Mouse (Mus musculus): ENCODE data around the gene Rbbp6. TPM values are rescaled to one million over a fixed set of nuclear protein-coding genes. Genes with fewer than 3 reads are reported as not detected.

Rbbp6 gene
- polyA plus RNA-seq, 1 experiment from 2014 or later = 17.2 TPM

DNA sequence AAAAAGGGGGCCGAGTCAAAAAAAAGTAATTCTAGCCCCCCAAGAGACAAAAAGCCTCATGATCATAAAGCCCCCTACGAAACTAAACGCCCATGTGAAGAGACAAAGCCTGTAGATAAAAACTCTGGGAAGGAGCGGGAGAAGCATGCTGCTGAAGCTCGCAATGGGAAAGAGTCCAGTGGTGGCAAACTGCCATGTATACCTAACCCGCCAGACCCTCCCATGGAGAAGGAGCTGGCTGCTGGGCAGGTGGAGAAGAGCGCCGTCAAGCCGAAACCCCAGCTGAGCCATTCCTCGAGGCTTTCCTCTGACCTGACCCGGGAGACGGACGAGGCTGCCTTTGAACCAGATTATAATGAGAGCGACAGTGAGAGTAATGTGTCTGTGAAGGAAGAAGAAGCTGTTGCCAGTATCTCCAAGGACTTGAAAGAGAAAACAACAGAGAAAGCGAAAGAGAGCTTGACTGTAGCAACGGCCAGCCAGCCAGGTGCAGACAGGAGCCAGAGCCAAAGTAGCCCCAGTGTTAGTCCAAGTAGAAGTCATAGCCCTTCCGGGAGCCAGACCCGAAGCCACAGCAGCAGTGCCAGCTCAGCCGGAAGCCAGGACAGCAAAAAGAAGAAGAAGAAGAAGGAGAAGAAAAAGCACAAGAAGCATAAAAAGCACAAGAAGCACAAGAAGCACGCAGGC, 36.0 kb downstream of the Rbbp6 start:
- ATAC-seq (replicated peaks; ENCODE audit: extremely low read depth, insufficient read depth, low FRiP score) = no peak
- Histone ChIP-seq H3K4me1 (ENCODE audit: control insufficient read depth, insufficient read depth, low read length) (no peaks in the 10 kb centered on the region), H3K4me2 (ENCODE audit: low read depth, low read length) (no peak overlapping the region), H3K9ac (ENCODE audit: low read length) (no peak overlapping the region), H3K27me3 (ENCODE audit: control insufficient read depth, insufficient read depth, low read length) (no peaks in the 10 kb centered on the region), H3K4me3 (ENCODE audit: low read length) (no peak overlapping the region), H3K36me3 (ENCODE audit: control insufficient read depth, insufficient read depth) (peaks cover 56% of the 10 kb centered on the region), H3K9me3 (replicated peaks; ENCODE audit: control insufficient read depth, low read length) (no peaks in the 10 kb centered on the region), H3K27ac (ENCODE audit: low read length) (no peak overlapping the region)
- 82% methylated on average over 20 of the region's 20 CpGs for WGBS

DNA sequence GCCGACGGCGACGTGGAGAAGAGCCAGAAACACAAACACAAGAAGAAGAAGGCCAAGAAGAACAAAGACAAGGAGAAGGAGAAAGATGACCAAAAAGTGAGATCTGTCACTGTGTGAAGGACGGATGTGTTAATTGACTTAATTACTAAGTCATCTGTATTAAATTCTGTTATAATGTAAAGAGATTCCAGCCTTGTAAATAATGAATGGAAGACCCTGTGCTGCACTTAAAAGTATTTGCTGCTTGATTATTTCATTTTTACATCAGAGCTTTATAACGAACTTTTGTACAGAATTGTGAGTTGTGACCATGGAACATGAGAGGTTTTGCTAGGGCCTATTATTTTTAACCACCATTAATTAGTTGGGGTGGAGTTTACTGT, 36.5 kb downstream of the Rbbp6 start:
- H3K36me3 ChIP-seq (ENCODE audit: control insufficient read depth, insufficient read depth) = peaks cover 54% of the 10 kb centered on the region
- no peak overlapping the region for H3K27ac ChIP-seq (ENCODE audit: low read length)
- H3K9ac ChIP-seq (ENCODE audit: low read length) = no peak overlapping the region
- no peak for ATAC-seq (replicated peaks; ENCODE audit: extremely low read depth, insufficient read depth, low FRiP score)
- H3K4me1 ChIP-seq (ENCODE audit: control insufficient read depth, insufficient read depth, low read length) = no peaks in the 10 kb centered on the region
- 93% methylated on average over 6 of the region's 6 CpGs for WGBS
- no peak overlapping the region for H3K4me2 ChIP-seq (ENCODE audit: low read depth, low read length)
- H3K9me3 ChIP-seq (replicated peaks; ENCODE audit: control insufficient read depth, low read length) = no peaks in the 10 kb centered on the region
- no peaks in the 10 kb centered on the region for H3K27me3 ChIP-seq (ENCODE audit: control insufficient read depth, insufficient read depth, low read length)
- H3K4me3 ChIP-seq (ENCODE audit: low read length) = no peak overlapping the region

DNA sequence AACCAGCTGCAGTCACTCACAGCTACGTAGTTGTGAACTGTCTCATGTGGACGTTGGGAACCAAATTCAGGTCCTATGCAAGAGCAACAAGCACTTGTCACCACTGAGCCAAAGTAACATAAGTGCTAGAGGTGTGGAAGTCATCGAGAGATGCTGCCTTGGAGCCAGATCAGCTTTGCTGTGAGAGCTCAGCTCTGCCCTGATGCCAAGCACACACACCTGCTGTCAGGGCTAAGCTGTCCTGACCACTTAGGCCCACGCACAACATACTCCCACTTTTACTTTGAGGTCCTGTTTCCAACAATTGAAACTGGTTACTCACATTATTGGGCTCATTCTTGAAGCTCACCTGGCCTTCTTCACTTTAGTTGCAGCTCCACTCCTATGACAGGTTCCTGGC, 37.7 kb downstream of the Rbbp6 start:
- Histone ChIP-seq H3K9ac (ENCODE audit: low read length) (no peak overlapping the region), H3K36me3 (ENCODE audit: control insufficient read depth, insufficient read depth) (peaks cover 51% of the 10 kb centered on the region), H3K27ac (ENCODE audit: low read length) (no peak overlapping the region), H3K4me1 (ENCODE audit: control insufficient read depth, insufficient read depth, low read length) (no peaks in the 10 kb centered on the region), H3K9me3 (replicated peaks; ENCODE audit: control insufficient read depth, low read length) (no peaks in the 10 kb centered on the region), H3K4me3 (ENCODE audit: low read length) (no peak overlapping the region), H3K27me3 (ENCODE audit: control insufficient read depth, insufficient read depth, low read length) (no peaks in the 10 kb centered on the region), H3K4me2 (ENCODE audit: low read depth, low read length) (no peak overlapping the region)
- no peak for ATAC-seq (replicated peaks; ENCODE audit: extremely low read depth, insufficient read depth, low FRiP score)
- 74% methylated on average over 4 of the region's 4 CpGs for WGBS

DNA sequence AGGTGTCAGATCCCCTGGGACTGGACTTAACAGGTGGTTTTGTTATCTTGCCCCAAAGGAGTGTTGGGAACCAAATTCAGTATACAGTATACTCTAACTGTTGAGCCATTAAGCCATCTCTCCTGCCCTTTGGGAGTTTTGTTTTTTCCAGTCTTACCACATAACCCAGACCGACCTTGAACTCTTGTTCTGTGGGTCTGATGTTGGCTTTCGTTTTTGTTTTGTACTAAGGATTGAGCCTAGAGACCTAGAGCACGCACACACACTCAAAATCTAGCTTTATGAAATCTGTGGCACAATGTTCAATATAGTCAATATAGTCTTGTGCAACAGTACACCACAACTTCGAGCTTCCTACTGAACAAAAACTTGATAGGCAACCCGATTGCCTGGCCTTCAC, 39.0 kb downstream of the Rbbp6 start:
- H3K36me3 ChIP-seq (ENCODE audit: control insufficient read depth, insufficient read depth) = peaks cover 40% of the 10 kb centered on the region
- H3K27me3 ChIP-seq (ENCODE audit: control insufficient read depth, insufficient read depth, low read length) = no peaks in the 10 kb centered on the region
- WGBS = 96% methylated on average over 5 of the region's 5 CpGs
- ATAC-seq (replicated peaks; ENCODE audit: extremely low read depth, insufficient read depth, low FRiP score) = no peak
- no peaks in the 10 kb centered on the region for H3K4me1 ChIP-seq (ENCODE audit: control insufficient read depth, insufficient read depth, low read length)
- H3K9me3 ChIP-seq (replicated peaks; ENCODE audit: control insufficient read depth, low read length) = no peaks in the 10 kb centered on the region
- no peak overlapping the region for H3K4me3 ChIP-seq (ENCODE audit: low read length)
- no peak overlapping the region for H3K9ac ChIP-seq (ENCODE audit: low read length)
- H3K4me2 ChIP-seq (ENCODE audit: low read depth, low read length) = no peak overlapping the region
- H3K27ac ChIP-seq (ENCODE audit: low read length) = no peak overlapping the region

DNA sequence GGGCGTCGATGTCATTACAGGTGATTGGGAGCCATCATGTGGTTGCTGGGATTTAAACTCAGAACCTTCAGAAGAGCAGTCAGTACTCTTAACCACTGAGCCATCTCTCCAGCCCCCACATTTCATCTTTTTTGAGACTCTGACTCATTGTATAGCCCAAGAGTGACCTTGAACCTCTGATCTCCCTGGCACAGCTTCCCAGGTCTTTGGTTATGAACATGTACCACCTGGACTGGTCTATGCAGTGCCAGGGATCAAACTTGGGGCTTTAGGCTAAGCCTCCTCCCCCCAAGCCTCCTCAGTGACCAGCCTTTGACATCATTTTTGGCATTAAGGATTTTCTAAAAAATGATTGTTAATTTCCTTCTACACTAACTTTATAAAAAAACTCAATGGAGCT, 40.8 kb downstream of the Rbbp6 start:
- WGBS = 66% methylated on average over 2 of the region's 2 CpGs
- H3K4me1 ChIP-seq (ENCODE audit: control insufficient read depth, insufficient read depth, low read length) = no peaks in the 10 kb centered on the region
- H3K9ac ChIP-seq (ENCODE audit: low read length) = no peak overlapping the region
- H3K4me2 ChIP-seq (ENCODE audit: low read depth, low read length) = no peak overlapping the region
- H3K4me3 ChIP-seq (ENCODE audit: low read length) = no peak overlapping the region
- H3K9me3 ChIP-seq (replicated peaks; ENCODE audit: control insufficient read depth, low read length) = no peaks in the 10 kb centered on the region
- H3K27ac ChIP-seq (ENCODE audit: low read length) = no peak overlapping the region
- peaks cover 28% of the 10 kb centered on the region for H3K36me3 ChIP-seq (ENCODE audit: control insufficient read depth, insufficient read depth)
- no peak for ATAC-seq (replicated peaks; ENCODE audit: extremely low read depth, insufficient read depth, low FRiP score)
- H3K27me3 ChIP-seq (ENCODE audit: control insufficient read depth, insufficient read depth, low read length) = no peaks in the 10 kb centered on the region

DNA sequence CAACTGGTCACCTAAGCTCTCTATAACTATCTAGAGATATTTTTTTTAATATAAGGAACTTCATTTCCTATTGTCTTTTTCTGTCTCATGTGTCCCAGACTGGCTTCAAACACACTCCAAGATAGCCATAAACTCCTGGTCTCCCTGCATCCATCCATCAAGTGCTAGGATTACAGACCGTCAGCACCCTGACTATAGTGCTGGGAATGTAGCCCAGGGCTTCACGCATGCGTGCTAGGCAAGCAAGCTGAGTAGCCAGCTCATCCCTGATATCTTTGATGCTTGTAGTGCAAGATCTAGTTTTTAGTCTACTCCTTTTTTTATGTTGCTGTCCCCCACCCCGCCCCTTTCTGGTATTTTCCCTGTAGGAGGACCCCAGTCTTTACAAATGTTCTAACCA, 42.3 kb downstream of the Rbbp6 start:
- WGBS = 52% methylated on average over 4 of the region's 4 CpGs
- Histone ChIP-seq H3K9me3 (replicated peaks; ENCODE audit: control insufficient read depth, low read length) (no peaks in the 10 kb centered on the region), H3K27ac (ENCODE audit: low read length) (no peak overlapping the region), H3K4me2 (ENCODE audit: low read depth, low read length) (no peak overlapping the region), H3K4me1 (ENCODE audit: control insufficient read depth, insufficient read depth, low read length) (no peaks in the 10 kb centered on the region), H3K36me3 (ENCODE audit: control insufficient read depth, insufficient read depth) (peaks cover 19% of the 10 kb centered on the region), H3K27me3 (ENCODE audit: control insufficient read depth, insufficient read depth, low read length) (no peaks in the 10 kb centered on the region), H3K9ac (ENCODE audit: low read length) (no peak overlapping the region), H3K4me3 (ENCODE audit: low read length) (no peak overlapping the region)
- ATAC-seq (replicated peaks; ENCODE audit: extremely low read depth, insufficient read depth, low FRiP score) = no peak

DNA sequence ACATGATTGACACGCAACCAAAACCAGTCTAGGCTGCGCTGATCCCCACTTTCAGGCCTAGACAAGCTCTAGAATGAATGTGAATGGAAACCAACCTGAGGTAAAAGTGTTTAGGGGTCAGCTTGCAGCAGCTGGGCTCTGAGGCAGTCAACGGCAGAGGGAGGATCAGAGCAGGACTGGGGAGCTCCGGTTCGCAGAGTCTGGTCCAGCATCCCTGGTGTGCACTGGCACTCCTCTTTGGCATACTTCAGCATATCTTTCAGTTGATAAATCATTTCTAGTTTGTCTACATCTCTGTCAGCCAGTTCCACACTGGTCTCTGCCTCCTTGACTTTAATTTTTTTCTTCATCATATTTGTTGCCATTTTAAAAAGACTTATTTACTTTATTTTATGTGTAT, 48.0 kb downstream of the Rbbp6 start:
- H3K4me3 ChIP-seq (ENCODE audit: low read length) = no peak overlapping the region
- H3K9me3 ChIP-seq (replicated peaks; ENCODE audit: control insufficient read depth, low read length) = no peaks in the 10 kb centered on the region
- no peaks in the 10 kb centered on the region for H3K36me3 ChIP-seq (ENCODE audit: control insufficient read depth, insufficient read depth)
- H3K27ac ChIP-seq (ENCODE audit: low read length) = no peak overlapping the region
- H3K4me1 ChIP-seq (ENCODE audit: control insufficient read depth, insufficient read depth, low read length) = no peaks in the 10 kb centered on the region
- WGBS = 73% methylated on average over 5 of the region's 5 CpGs
- H3K4me2 ChIP-seq (ENCODE audit: low read depth, low read length) = no peak overlapping the region
- no peaks in the 10 kb centered on the region for H3K27me3 ChIP-seq (ENCODE audit: control insufficient read depth, insufficient read depth, low read length)
- ATAC-seq (replicated peaks; ENCODE audit: extremely low read depth, insufficient read depth, low FRiP score) = no peak
- no peak overlapping the region for H3K9ac ChIP-seq (ENCODE audit: low read length)

DNA sequence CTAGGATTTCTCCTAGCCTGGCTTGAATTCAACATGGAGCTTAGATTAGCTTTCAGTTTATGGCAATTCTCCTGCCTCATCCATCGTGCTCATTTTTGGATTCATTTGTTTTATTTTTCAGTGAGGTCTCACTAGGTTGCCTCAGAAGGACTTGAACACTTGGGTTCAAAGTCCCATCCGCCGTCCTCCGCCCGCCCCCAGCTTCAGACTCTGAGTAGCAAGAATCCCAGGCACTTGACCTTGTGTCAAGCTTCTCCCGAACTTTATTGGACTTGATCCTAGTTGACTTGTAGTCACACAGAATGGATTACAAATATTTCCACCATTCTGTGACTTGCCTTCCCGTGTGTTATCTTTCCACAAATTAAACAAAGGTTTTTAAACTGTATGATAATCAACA, 49.2 kb downstream of the Rbbp6 start:
- Histone ChIP-seq H3K4me3 (ENCODE audit: low read length) (no peak overlapping the region), H3K4me1 (ENCODE audit: control insufficient read depth, insufficient read depth, low read length) (no peaks in the 10 kb centered on the region), H3K36me3 (ENCODE audit: control insufficient read depth, insufficient read depth) (no peaks in the 10 kb centered on the region), H3K4me2 (ENCODE audit: low read depth, low read length) (no peak overlapping the region), H3K9me3 (replicated peaks; ENCODE audit: control insufficient read depth, low read length) (no peaks in the 10 kb centered on the region), H3K27ac (ENCODE audit: low read length) (no peak overlapping the region), H3K27me3 (ENCODE audit: control insufficient read depth, insufficient read depth, low read length) (no peaks in the 10 kb centered on the region), H3K9ac (ENCODE audit: low read length) (no peak overlapping the region)
- 73% methylated on average over 7 of the region's 7 CpGs for WGBS
- ATAC-seq (replicated peaks; ENCODE audit: extremely low read depth, insufficient read depth, low FRiP score) = no peak

DNA sequence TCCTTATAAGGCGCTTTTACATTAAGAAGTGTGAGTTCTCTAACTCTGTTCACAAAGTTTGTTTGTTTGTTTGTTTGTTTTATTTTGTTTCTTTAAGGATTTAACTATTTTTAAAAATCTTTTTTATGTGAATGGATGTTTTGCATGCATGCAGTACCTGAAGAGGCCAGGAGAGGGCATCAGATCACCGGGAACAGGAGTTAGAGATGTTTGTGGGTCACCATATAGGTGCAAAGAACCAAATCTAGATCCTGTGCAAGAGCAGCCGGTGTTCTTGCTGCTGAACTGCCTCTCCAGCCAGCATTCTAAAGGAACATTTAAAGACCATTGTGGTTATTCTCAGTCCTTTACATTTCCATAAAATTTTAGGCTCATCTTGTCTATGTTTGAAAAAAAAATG, 52.1 kb downstream of the Rbbp6 start:
- Histone ChIP-seq H3K27ac (ENCODE audit: low read length) (no peak overlapping the region), H3K4me2 (ENCODE audit: low read depth, low read length) (no peak overlapping the region)
- 25% methylated on average over 3 of the region's 3 CpGs for WGBS

More for the DNA sequence above, 52.1 kb downstream of the Rbbp6 start:
- Histone ChIP-seq H3K4me1 (ENCODE audit: control insufficient read depth, insufficient read depth, low read length) (no peaks in the 10 kb centered on the region), H3K9me3 (replicated peaks; ENCODE audit: control insufficient read depth, low read length) (no peaks in the 10 kb centered on the region), H3K4me3 (ENCODE audit: low read length) (no peak overlapping the region), H3K9ac (ENCODE audit: low read length) (no peak overlapping the region), H3K27me3 (ENCODE audit: control insufficient read depth, insufficient read depth, low read length) (no peaks in the 10 kb centered on the region), H3K36me3 (ENCODE audit: control insufficient read depth, insufficient read depth) (no peaks in the 10 kb centered on the region)
- no peak for ATAC-seq (replicated peaks; ENCODE audit: extremely low read depth, insufficient read depth, low FRiP score)

All from heart, embryonic 16.5 days (tissue).